Mouse (Mus musculus): ENCODE data around the gene Vps35l. TPM values are rescaled to one million over a fixed set of nuclear protein-coding genes. Genes with fewer than 3 reads are reported as not detected.

The Vps35l gene
- polyA plus RNA-seq, 1 experiment from 2014 or later = 88.8 TPM

- H3K36me3 ChIP-seq (ENCODE audit: control insufficient read depth, insufficient read depth, low read length) = no peaks in the 10 kb centered on the region
- no peak overlapping the region for H3K9ac ChIP-seq (replicated peaks; ENCODE audit: low read depth, low read length)
- H3K27me3 ChIP-seq (ENCODE audit: control insufficient read depth, insufficient read depth, low read length) = no peaks in the 10 kb centered on the region
- H3K9me3 ChIP-seq (ENCODE audit: control insufficient read depth, low read length) = no peaks in the 10 kb centered on the region
- no peaks in the 10 kb centered on the region; the same call in 1 of the 2 replicates for H3K4me1 ChIP-seq (ENCODE audit: control insufficient read depth, insufficient read depth, low read length)
- H3K27ac ChIP-seq (ENCODE audit: low read depth, low read length) = no peak overlapping the region
- ATAC-seq (ENCODE audit: low read depth) = no peak
- no peak overlapping the region for H3K4me3 ChIP-seq (ENCODE audit: low read depth, low read length)
- WGBS = 2% methylated on average over 3 of the region's 3 CpGs
- no peak overlapping the region for H3K4me2 ChIP-seq (ENCODE audit: low read depth, low read length)
Measured at GRCm38 (mm10) chr7:118889046-118889680, 149.1 kb downstream of the Vps35l start.

Other genes with a start within 250 kb of the Vps35l start
- 0.29 and 0.93 TPM in 2 replicates for gene Itpripl2, start 248.3 kb upstream of the Vps35l start, polyA plus RNA-seq (2014; fragmentation: Nextera tagmentation; extraction: Ambion mirVana)
- gene Coq7, start 206.9 kb upstream of the Vps35l start, polyA plus RNA-seq (2014; fragmentation: Nextera tagmentation; extraction: Ambion mirVana) = 113 and 127 TPM in 2 replicates
- 7.7 and 8.7 TPM in 2 replicates for gene Tmc7, start 155.5 kb upstream of the Vps35l start, polyA plus RNA-seq (2014; fragmentation: Nextera tagmentation; extraction: Ambion mirVana)
- 0.19 and 0.45 TPM in 2 replicates for gene Tmc5, start 142.9 kb upstream of the Vps35l start, polyA plus RNA-seq (2014; fragmentation: Nextera tagmentation; extraction: Ambion mirVana)
- 248 and 255 TPM in 2 replicates for gene Gde1, start 34.4 kb upstream of the Vps35l start, polyA plus RNA-seq (2014; fragmentation: Nextera tagmentation; extraction: Ambion mirVana)
- gene Ccp110, start 27.7 kb upstream of the Vps35l start, polyA plus RNA-seq (2014; fragmentation: Nextera tagmentation; extraction: Ambion mirVana) = 19.6 and 20.9 TPM in 2 replicates
- gene Iqck, start 115.5 kb downstream of the Vps35l start, polyA plus RNA-seq (2014; fragmentation: Nextera tagmentation; extraction: Ambion mirVana) = 3.2 and 3.4 TPM in 2 replicates
- 60.9 and 61.6 TPM in 2 replicates for gene Knop1, start 116.0 kb downstream of the Vps35l start, polyA plus RNA-seq (2014; fragmentation: Nextera tagmentation; extraction: Ambion mirVana)

All from neural tube, embryonic 14.5 days (tissue).